Mouse (Mus musculus): ENCODE measurements around the gene Lpp.

DNA sequence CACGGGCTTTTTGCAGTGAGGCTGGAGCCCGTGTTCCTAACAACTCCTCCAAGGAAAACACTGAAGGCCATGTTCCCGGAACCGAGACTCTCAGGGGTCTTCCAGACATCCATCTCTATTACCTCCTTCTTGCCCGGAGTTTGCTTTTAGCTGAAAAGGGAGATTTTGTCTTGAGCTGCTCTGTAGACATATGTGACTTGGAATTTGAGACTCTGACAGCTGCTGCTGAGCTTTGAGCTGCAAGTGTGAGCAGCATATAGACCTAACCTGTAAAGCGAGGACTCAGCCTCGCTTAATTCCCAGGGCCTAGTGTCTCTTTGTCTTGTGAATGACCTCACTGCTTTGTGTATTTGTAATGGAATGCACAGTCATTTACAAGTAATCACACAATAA is 49.8 kb downstream of the Lpp start:
- no peak for TF ChIP-seq CTCF (IDR thresholded peaks at IDR 0.05; ENCODE audit: control insufficient read depth, insufficient read depth, insufficient replicate concordance, low read depth, low read length)
- no peak for TF ChIP-seq POLR2A (IDR thresholded peaks at IDR 0.05; ENCODE audit: control insufficient read depth, low read depth, low read length)

All from testis, adult 2 months (tissue).